Mouse (Mus musculus): ENCODE measurements around the gene Nepro. TPM values are rescaled to one million over a fixed set of nuclear protein-coding genes. Genes with fewer than 3 reads are reported as not detected.

Nepro gene
- polyA plus RNA-seq, 1 experiment from 2014 or later, result 11.0 TPM

GRCm38 (mm10) chr16:44745471-44745865 is 21.4 kb downstream of the Nepro start:
- Histone ChIP-seq H3K4me2 (replicated peaks) (peak overlapping the region; percentile 81), H3K27me3 (no peaks in the 10 kb centered on the region), H3K9me3 (no peaks in the 10 kb centered on the region), H3K27ac (peak overlapping the region; percentile 98), H3K9ac (peak overlapping the region; percentile 90), H3K4me1 (peaks cover 13% of the 10 kb centered on the region), H3K4me3 (peak overlapping the region; percentile 81), H3K36me3 (peaks cover 13% of the 10 kb centered on the region)
- ATAC-seq (ENCODE audit: low FRiP score, low read depth), result peak; percentile 14
- 8% methylated on average over 14 of the region's 14 CpGs for WGBS

- under 1% methylated on average over 47 of the region's 47 CpGs for WGBS
- Histone ChIP-seq H3K36me3 (peaks cover 8% of the 10 kb centered on the region), H3K27ac (peak within 1 kb of the TSS; percentile 98), H3K4me3 (peak within 1 kb of the TSS; percentile 81), H3K4me2 (replicated peaks) (peak within 1 kb of the TSS; percentile 81), H3K27me3 (no peaks in the 10 kb centered on the region), H3K9me3 (no peaks in the 10 kb centered on the region), H3K9ac (peak within 1 kb of the TSS; percentile 90), H3K4me1 (peaks cover 13% of the 10 kb centered on the region)
- ATAC-seq (ENCODE audit: low FRiP score, low read depth), result peak; percentile 96
Measured at GRCm38 (mm10) chr16:44745866-44746562, 21.9 kb downstream of the Nepro start, which contains the start of gene Gtpbp8. TSS of gene Gtpbp8 (minus strand) at chr16:44746363.

- no peaks in the 10 kb centered on the region for H3K9me3 ChIP-seq
- H3K4me3 ChIP-seq, result no peak overlapping the region
- H3K27me3 ChIP-seq, result no peaks in the 10 kb centered on the region
- H3K9ac ChIP-seq, result no peak overlapping the region
- no peaks in the 10 kb centered on the region for H3K36me3 ChIP-seq
- H3K4me2 ChIP-seq (replicated peaks), result no peak overlapping the region
- ATAC-seq (ENCODE audit: low FRiP score, low read depth), result no peak
- peaks cover 13% of the 10 kb centered on the region for H3K4me1 ChIP-seq
- no peak overlapping the region for H3K27ac ChIP-seq
- WGBS, result 59% methylated on average over 3 of the region's 3 CpGs
Measured at GRCm38 (mm10) chr16:44748007-44748406, 23.9 kb downstream of the Nepro start.

GRCm38 (mm10) chr16:44757700-44758099 is 33.6 kb downstream of the Nepro start:
- Histone ChIP-seq H3K36me3 (no peaks in the 10 kb centered on the region), H3K4me2 (replicated peaks) (no peak overlapping the region), H3K9ac (no peak overlapping the region), H3K27ac (no peak overlapping the region), H3K9me3 (no peaks in the 10 kb centered on the region), H3K27me3 (no peaks in the 10 kb centered on the region), H3K4me3 (no peak overlapping the region), H3K4me1 (no peaks in the 10 kb centered on the region)
- 78% methylated on average over 8 of the region's 8 CpGs for WGBS
- ATAC-seq (ENCODE audit: low FRiP score, low read depth), result no peak

- ATAC-seq (ENCODE audit: low FRiP score, low read depth), result no peak
- 76% methylated on average over 1 of the region's 1 CpGs for WGBS
- Histone ChIP-seq H3K27ac (no peak overlapping the region), H3K4me2 (replicated peaks) (no peak overlapping the region), H3K9me3 (no peaks in the 10 kb centered on the region), H3K9ac (no peak overlapping the region), H3K4me1 (no peaks in the 10 kb centered on the region), H3K4me3 (no peak overlapping the region), H3K36me3 (no peaks in the 10 kb centered on the region), H3K27me3 (no peaks in the 10 kb centered on the region)
Measured at GRCm38 (mm10) chr16:44761811-44762210, 37.7 kb downstream of the Nepro start.

- no peaks in the 10 kb centered on the region for H3K36me3 ChIP-seq
- no peak within 1 kb of the TSS for H3K9ac ChIP-seq
- WGBS, result 76% methylated on average over 22 of the region's 22 CpGs
- H3K4me2 ChIP-seq (replicated peaks), result no peak within 1 kb of the TSS
- no peaks in the 10 kb centered on the region for H3K9me3 ChIP-seq
- H3K4me1 ChIP-seq, result no peaks in the 10 kb centered on the region
- H3K4me3 ChIP-seq, result no peak within 1 kb of the TSS
- no peak for ATAC-seq (ENCODE audit: low FRiP score, low read depth)
- no peak within 1 kb of the TSS for H3K27ac ChIP-seq
- H3K27me3 ChIP-seq, result no peaks in the 10 kb centered on the region
Measured at GRCm38 (mm10) chr16:44765555-44766319, 41.6 kb downstream of the Nepro start, which contains the start of gene Cd200r1. TSS of gene Cd200r1 (plus strand) at chr16:44765736.

- WGBS, result 79% methylated on average over 9 of the region's 9 CpGs
- Histone ChIP-seq H3K27ac (no peak overlapping the region), H3K4me2 (replicated peaks) (no peak overlapping the region), H3K9me3 (no peaks in the 10 kb centered on the region), H3K9ac (no peak overlapping the region), H3K4me3 (no peak overlapping the region), H3K36me3 (no peaks in the 10 kb centered on the region), H3K4me1 (no peaks in the 10 kb centered on the region), H3K27me3 (no peaks in the 10 kb centered on the region)
- no peak for ATAC-seq (ENCODE audit: low FRiP score, low read depth)
Measured at GRCm38 (mm10) chr16:44766320-44766892, 42.3 kb downstream of the Nepro start.

- Histone ChIP-seq H3K36me3 (no peaks in the 10 kb centered on the region), H3K27me3 (no peaks in the 10 kb centered on the region), H3K27ac (no peak overlapping the region), H3K4me3 (no peak overlapping the region), H3K9me3 (no peaks in the 10 kb centered on the region), H3K4me2 (replicated peaks) (no peak overlapping the region), H3K9ac (no peak overlapping the region), H3K4me1 (no peaks in the 10 kb centered on the region)
- WGBS, result 88% methylated on average over 7 of the region's 7 CpGs
- no peak for ATAC-seq (ENCODE audit: low FRiP score, low read depth)
Measured at GRCm38 (mm10) chr16:44767506-44767905, 43.4 kb downstream of the Nepro start.

- 56% methylated on average over 2 of the region's 2 CpGs for WGBS
- H3K9ac ChIP-seq, result no peak overlapping the region
- H3K4me1 ChIP-seq, result no peaks in the 10 kb centered on the region
- H3K27me3 ChIP-seq, result no peaks in the 10 kb centered on the region
- no peak overlapping the region for H3K4me2 ChIP-seq (replicated peaks)
- no peak for ATAC-seq (ENCODE audit: low FRiP score, low read depth)
- no peak overlapping the region for H3K27ac ChIP-seq
- H3K9me3 ChIP-seq, result no peaks in the 10 kb centered on the region
- H3K36me3 ChIP-seq, result no peaks in the 10 kb centered on the region
- H3K4me3 ChIP-seq, result no peak overlapping the region
Measured at GRCm38 (mm10) chr16:44767967-44768366, 43.9 kb downstream of the Nepro start.

GRCm38 (mm10) chr16:44772577-44772976 is 48.5 kb downstream of the Nepro start:
- H3K4me3 ChIP-seq, result no peak overlapping the region
- H3K9ac ChIP-seq, result no peak overlapping the region
- no peaks in the 10 kb centered on the region for H3K4me1 ChIP-seq
- H3K9me3 ChIP-seq, result no peaks in the 10 kb centered on the region
- H3K36me3 ChIP-seq, result no peaks in the 10 kb centered on the region
- H3K27me3 ChIP-seq, result no peaks in the 10 kb centered on the region
- WGBS, result 65% methylated on average over 6 of the region's 6 CpGs
- no peak overlapping the region for H3K4me2 ChIP-seq (replicated peaks)
- no peak for ATAC-seq (ENCODE audit: low FRiP score, low read depth)
- H3K27ac ChIP-seq, result no peak overlapping the region

GRCm38 (mm10) chr16:44773673-44774072 is 49.6 kb downstream of the Nepro start:
- no peaks in the 10 kb centered on the region for H3K27me3 ChIP-seq
- H3K9ac ChIP-seq, result no peak overlapping the region
- no peak overlapping the region for H3K4me3 ChIP-seq
- no peak overlapping the region for H3K4me2 ChIP-seq (replicated peaks)
- H3K9me3 ChIP-seq, result no peaks in the 10 kb centered on the region
- H3K27ac ChIP-seq, result no peak overlapping the region
- H3K36me3 ChIP-seq, result no peaks in the 10 kb centered on the region
- 88% methylated on average over 3 of the region's 3 CpGs for WGBS
- no peak for ATAC-seq (ENCODE audit: low FRiP score, low read depth)
- no peaks in the 10 kb centered on the region for H3K4me1 ChIP-seq

GRCm38 (mm10) chr16:44774201-44774600 is 50.1 kb downstream of the Nepro start:
- H3K27me3 ChIP-seq, result no peaks in the 10 kb centered on the region
- H3K36me3 ChIP-seq, result no peaks in the 10 kb centered on the region
- WGBS, result 84% methylated on average over 6 of the region's 6 CpGs
- ATAC-seq (ENCODE audit: low FRiP score, low read depth), result no peak
- H3K27ac ChIP-seq, result no peak overlapping the region
- H3K9ac ChIP-seq, result no peak overlapping the region
- no peak overlapping the region for H3K4me3 ChIP-seq
- no peaks in the 10 kb centered on the region for H3K9me3 ChIP-seq
- no peak overlapping the region for H3K4me2 ChIP-seq (replicated peaks)
- H3K4me1 ChIP-seq, result no peaks in the 10 kb centered on the region

Measured in limb, embryonic 13.5 days (tissue).